Mouse (Mus musculus) spleen, embryonic (tissue): ENCODE measurements around the gene Agr3.

Experiments used
- CTCF ChIA-PET: fragments of 350-600 bp; sonication (Branson Sonifier 250); formaldehyde crosslinking; loops from one replicate; lab custom pipeline; 2022; lab: Charles Lee

Agr3 gene

DNA sequence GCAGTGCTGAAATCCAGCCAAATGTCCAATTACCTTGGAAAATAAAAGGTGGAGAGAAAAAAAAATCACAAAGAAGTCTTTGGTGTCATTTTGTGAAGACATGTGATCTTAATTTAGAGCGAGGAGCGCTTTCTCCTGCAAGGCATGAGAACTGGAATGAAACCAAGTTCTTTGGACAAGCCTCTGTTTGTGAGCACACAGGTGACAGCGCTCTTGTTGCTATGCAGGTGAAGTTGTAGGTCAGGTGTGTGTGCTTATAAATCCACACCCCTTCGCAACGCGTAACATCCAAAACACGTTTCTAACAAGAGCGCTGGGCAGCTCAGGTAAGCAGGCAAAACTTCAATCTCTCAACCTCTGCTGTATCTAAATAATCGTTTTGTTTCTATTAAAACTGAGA lies at the start of gene Agr3:
Agr3 (plus strand) TSS at position 219 of the 400 bp plus-strand sequence.
- CTCF ChIA-PET: no interaction called here

DNA sequence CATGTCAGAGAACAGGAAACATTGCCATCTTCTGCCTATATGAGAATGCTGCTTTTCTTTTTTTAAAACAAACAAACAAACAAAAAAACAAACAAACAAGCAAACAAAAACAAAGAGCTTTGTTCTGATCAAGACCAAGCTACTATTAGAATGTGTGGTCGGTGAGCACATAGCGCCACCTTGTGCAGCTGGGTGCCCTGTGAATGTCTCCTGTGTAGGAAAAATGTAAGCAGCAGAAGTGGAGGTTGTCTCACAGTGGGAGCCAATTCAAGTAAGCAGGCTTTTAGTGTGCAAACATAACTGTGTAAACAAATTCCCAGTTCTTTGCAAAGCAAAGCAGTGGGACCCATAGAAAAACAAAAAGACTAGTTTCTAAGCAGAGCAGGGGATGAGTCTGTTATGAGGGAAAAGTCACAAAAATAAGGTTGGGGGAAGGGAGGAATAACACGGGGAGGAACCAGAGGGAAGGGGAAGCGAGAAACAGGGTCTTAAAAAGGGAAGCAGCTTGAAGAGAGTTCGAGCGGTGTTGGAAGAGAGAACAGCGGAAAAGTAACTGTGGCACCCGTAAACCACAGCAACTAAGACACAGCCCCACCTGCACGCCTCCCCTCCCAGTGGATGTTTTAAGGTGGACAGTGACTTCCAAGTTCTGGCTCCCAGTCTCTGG lies 40.4 kb upstream of the Agr3 start:
- CTCF ChIA-PET: no interaction called here

DNA sequence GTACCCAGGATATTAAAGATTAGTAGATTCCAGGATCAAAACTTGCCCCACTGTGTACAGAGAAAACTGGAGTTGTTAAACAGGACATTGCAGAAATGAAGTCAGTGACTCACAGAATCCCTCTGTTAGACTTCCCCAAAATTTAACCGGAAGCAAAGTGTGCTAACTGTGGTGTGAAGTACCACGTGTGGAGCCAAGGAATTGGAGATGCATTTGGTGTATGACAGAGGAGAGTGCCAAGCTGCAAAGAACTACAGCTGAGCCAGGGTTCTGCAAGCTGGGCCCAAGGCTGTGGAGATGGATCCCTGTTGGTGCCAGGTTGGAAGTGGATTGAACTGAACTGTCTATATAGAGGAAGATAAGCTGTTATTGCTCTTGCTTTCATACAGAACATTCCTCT lies 36.0 kb upstream of the Agr3 start:
- CTCF ChIA-PET: no interaction called here

DNA sequence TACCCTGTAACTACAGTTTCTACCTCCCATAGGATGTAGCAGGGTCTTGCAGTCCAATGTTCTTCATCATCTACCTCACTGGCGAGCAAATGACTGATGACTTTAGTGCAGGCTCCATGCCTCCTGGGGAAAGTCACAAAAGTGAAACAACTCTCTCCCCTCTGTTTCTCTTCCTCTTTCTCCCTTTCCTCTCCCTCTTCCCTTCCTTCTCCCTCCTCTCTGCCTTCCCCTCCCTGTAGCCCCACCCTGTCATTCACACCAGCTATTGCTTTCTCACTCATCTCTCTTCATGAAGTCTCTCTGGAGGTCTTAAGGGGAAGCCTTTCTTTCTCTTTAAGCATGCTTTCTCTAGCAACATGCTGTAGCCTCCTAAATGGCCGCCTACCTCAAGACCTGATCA lies 34.7 kb upstream of the Agr3 start:
- CTCF ChIA-PET: no interaction called here

DNA sequence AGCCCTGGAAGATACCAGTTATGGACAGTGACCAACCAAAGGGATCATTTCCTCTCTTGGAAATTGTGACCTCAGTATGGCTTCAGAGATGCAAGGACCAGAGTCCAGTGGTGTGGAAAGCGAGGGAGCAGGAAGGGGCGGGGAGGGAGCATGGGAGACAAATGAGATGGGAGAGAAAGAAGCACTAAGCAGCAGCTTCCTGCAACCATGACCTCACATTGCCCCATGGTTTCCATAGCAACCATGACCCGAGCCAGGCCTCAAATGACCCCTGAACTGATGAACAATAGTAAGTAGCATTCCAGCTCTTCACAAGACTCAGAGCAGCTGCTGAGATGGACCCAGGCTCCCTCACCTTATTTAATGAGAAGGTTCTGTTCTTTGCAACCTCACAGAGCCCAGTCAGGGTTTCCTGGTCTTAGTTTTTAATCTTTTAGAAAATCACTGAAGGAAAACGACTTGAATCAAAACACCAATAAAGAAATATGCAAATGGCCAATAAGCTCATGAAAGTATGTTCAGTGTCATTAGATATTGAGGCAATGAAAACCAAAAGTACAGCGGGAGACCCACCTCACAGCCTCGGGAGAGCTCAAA lies 31.0 kb upstream of the Agr3 start:
- CTCF ChIA-PET: no interaction called here

DNA sequence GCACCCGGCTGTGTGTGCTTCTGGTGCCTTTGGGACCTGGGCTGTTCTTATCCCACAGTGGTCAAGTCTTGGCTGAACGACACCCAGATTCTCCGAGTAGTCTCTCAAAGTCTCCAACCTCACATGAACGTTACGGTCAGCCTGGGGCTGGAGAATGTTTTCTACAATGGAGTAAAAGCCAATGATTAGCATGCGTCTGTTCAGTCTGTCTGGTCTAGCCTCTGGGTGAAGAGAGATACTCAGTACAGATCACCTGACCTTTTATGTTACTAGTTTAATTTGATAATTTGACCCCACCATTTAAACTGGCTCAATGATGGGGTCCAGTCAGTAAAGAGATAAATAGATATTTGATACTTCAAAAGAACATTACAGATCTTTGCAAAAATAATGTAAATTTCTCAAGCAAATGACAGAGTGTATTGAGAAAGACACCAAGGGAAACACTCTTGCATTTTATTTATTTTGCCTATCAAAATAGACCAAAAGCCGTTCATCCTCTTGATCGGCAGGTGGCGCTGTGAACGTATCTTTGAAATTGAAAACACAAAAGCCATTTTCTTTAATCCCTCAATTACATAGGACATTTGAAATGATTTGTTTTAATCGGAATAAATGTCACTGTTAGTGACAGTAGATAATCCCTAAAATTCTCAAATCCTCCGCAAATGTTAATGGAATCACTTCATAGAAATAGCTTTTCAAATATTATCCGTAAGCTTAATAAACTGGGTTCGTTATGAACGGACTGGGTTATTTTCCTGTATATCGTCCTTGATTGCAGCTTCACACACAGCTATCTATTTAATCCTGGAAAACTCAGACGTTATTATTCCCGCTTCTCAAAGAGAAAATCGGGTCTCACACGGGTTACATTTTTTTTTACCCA lies 29.3 kb upstream of the Agr3 start:
- CTCF ChIA-PET: no interaction called here

DNA sequence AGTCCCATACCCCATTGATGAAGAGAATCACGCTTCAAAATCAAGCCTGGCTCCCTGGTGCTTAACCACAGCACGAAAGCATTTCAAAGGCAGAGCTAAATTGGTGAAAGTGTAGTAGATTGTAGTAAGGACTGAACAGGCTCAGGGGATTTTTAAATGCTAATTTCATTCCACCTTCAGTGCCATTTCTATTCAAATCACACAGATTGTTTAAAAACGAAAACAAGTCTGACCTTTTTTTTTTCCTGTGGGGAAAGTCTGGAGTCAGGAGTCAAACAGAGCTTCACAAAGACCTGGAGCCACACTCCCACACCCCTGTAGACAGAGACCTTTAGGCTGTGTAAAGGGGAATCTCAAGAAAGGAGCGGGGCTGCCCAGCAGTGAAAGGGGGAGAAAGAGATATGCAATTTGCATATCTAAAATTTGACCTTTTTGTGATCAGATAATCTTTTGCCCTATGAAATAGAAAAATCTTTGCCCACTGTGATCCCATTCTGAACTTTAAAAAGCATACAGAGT lies 28.6 kb upstream of the Agr3 start:
- CTCF ChIA-PET: no interaction called here

DNA sequence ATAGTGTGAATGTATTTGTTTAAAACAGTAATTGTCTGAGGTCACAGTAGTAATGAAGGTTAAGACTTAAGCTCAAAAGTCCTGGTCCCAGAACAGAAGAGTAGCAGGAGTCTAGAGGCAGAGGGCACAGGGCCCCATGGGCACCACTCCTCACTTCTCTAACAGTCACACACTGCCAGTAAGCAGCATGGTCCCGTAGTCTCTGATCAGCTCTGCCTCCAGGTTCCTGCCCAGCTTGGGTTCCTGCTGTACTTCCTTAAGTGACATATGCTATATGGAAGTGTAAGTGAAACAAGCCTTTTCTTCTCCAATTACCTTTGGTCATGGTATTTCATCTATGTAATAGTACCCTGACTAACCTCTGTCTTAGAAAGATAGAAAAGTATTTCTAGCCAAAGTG lies 14.8 kb upstream of the Agr3 start:
- CTCF ChIA-PET: no interaction called here

DNA sequence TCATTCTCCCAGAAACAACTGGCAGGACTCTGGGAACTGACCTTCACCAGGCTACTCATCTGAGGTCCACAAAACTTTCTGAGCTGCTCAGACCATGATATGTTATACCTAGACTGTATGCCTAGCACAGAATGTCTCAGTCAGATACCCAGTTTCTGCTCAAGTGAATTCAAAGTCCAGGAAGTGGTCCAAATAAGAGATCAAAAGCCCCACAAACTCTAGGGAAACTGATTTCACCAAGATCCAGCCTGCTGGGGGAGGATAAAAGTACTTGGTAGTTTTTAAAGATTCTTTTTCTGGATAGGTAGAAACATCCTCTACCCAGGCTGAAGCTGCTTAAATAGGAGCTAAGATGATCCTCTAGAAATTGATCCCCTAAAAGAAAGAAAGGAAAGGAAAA lies 9.6 kb upstream of the Agr3 start:
- CTCF ChIA-PET: interaction anchor here (0.6 kb wide), 1 partner anchor 214 kb away, joined by 3 read pairs; no protein-coding TSS in a partner anchor

DNA sequence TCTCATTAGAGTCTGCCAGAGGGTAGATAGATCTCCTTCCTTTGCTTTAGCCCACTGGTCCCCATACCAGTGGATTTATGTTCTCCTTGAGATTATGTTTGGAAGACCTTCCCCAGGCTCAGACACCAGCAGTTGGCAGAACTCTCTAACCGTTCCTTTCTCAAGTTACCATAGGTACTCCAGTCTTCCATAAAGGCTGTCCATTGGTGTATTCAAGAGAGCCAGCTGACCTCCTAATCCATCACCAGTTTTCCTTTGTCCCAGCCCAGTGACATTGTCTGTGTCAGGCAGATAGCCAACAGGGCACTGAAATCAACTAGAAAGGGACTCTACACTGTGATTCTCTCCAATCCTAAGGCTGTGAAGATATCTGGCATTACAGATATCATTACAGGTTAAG lies 9.0 kb upstream of the Agr3 start:
- CTCF ChIA-PET: no interaction called here

DNA sequence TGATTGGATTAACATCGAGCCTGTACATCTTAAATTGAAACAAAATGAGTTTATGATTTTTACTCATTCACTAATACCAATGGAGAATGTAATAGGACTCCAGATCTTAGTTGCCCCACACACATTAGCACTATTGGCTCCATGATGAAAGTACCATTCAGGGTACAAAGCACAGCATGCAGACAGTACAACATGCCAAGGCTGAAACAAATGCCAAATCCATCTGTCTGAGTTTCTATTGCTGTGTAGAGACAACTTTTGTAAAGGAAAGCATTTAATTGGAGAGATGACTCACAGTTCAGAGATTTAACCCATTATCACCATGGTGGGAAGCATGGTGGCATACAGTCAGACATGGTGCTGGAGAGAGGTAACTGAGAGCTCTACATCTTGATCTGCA lies 7.4 kb upstream of the Agr3 start:
- CTCF ChIA-PET: no interaction called here

DNA sequence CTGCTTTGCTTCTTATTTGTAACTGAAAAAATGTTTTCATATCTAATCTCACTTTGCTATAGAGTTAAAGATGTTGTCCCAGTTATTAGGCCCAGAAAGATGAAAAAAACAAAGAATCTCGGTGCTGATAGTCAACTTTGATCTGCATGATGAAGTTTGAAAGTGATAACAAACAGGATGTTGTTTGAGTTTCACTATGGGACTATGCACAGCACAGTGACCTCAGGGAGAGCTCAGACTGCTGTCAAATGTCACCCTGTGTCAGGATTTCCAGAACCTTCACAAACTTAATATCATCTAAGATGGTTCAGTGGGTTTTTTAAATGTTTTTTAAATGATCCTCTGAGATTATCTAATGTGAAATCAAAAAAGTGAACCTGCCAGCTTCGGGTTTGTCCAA lies 2.4 kb downstream of the Agr3 start:
- CTCF ChIA-PET: interaction anchor here (0.6 kb wide), 1 partner anchor 260 kb away, joined by 3 read pairs; no protein-coding TSS in a partner anchor

DNA sequence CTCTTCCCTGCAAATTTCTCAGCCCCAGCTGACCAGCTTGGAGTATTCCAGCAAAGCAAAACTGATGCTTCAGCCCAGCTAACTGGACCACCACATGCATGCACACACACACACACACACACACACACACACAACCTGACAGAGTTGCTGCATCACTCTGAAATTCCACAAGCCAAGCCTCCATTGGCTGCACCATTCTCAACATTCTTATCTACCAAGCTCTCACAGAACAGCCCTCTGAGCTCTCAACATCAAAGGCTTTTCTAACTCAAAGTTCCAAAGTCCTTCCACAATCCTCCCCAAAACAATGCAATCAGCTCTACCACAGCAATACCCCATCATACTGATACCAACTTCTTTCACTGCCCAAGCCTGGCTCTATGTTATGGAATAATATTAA lies 7.4 kb downstream of the Agr3 start:
- CTCF ChIA-PET: interaction anchor here (0.5 kb wide), 1 partner anchor 49 kb away, joined by 3 read pairs; no protein-coding TSS in a partner anchor

DNA sequence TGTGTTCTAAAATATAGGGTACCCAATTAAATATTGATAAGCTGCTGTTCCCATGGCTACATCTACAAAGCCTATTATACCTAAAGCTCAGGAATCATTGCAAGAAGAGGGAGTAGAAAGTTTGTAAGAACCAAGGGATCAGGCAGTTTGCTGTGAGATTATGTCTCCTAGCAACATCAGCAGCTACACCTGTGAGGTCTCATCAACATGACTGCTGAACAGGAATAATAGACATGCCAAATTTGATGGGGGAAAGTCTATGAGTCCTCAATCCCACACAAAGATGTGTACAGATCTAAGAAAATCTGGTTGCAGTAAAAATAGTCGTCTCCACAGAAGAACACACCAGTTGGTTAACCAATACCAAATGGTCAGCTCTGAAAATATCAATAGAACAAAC lies 26.3 kb downstream of the Agr3 start:
- CTCF ChIA-PET: no interaction called here

DNA sequence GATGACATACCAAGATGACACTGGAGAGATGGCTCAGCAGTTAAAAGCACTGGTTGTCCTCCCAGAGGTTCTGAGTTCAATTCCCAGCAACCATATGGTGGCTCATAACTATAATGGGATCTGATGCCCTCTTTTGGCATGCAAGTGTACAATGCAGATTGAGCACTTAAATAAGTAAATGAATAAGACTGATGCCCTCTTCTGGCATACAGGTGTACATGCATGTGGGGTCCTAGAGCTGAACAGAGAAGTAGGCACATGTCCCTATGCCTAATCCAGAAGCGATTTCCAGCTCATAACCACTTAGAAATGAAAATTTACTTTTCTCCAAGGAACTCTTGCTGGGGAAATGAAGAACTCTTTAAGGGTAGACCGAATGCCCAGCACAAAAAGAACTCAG lies 31.8 kb downstream of the Agr3 start:
- CTCF ChIA-PET: no interaction called here

DNA sequence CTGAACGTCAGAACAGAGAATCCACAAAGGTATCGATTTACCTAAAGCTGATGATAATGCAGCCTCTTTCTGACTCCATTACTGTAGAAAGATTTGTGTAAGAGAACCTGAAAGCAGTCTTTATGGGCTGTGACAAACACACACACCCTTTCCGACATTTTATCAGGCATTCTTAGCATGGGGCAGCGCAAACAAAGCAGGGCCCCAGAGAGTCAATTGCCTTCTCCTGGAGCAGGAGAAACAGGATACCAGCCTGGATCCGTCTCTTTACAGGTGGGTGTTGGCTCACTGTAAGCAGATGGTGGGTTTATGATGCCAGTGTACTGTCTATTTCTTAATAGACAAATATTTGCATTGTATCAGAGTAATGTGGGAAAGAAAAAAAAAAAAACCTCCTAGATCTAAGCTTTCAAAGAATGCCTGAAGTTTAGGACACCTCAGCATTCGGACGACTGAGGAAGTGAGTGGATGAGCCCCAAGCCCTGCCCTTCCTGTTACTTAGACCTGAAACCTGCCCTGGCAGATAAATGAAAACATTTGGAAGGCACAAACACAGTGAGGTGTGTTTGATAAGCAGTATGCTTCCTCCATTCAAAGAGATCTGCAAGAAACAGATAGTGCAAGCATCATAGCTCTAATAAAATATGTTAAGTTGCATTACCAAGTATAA lies 40.8 kb downstream of the Agr3 start:
- CTCF ChIA-PET: no interaction called here

DNA sequence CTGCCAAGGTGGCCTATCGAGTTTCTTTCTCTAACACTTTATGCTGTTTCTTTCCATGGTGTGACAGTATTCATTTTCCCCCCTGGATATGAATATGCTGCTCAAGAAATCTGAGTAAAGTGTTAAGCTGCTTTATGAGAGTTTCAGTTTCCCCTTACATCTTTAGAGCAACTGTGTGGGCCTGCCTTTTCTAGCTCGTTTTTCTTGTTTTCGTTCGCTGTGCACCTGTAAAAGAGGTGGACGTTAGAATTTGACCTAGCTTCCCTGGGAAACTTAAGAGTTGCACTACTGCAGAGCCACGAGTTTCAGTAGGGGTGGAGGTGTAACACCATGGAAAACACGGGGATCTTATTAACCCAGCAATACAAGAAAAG lies 41.3 kb downstream of the Agr3 start:
- CTCF ChIA-PET: no interaction called here

DNA sequence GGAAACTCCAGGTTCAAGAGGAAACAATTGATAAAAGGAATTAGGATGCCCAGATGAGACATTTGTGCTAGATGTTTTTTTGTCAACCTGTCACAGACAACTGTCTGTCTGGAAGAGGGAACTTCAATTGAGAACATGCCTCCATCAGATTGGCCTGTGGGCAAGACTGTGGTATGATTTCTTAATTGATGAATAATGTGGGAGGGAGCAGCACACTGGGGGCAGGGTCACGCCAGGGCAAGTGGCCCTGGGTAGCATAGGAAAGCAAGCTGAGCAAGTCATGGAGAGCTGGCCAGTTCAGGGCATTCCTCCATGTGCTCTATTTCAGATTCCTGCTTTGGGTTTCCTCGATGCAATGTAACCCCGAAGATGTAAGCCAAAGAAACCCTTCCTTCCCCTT lies 50.5 kb downstream of the Agr3 start:
- CTCF ChIA-PET: no interaction called here

DNA sequence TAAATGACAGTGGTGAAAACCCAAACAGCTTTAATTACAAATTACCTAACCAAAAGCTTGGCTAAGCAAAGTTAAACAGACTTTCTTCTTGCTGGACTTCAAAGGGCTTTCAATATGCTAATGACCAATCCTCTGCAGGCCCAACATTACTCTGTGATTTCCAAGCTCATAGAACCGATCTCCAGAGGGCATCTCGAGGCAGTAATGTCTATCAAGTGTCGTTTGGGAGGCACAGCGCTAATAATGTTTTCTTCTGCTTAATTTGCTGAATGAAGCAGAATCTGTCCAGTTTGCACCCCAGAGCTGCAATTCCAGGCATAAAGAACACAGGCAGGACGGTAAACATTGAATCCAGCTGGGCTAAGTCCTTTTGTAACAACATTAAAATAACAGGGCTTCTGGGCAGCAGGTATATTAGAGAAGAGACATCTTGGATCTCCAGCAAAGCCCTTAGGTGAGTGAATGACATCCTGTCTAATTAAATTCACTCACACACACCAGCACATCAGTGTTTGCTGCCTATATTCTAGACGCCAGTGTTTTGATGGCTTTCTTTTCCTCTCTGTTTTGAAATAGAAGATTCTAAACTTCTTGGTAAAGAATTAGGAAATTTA lies 52.3 kb downstream of the Agr3 start:
- CTCF ChIA-PET: interaction anchor here (0.5 kb wide), 1 partner anchor 114 kb away, joined by 3 read pairs; no protein-coding TSS in a partner anchor

DNA sequence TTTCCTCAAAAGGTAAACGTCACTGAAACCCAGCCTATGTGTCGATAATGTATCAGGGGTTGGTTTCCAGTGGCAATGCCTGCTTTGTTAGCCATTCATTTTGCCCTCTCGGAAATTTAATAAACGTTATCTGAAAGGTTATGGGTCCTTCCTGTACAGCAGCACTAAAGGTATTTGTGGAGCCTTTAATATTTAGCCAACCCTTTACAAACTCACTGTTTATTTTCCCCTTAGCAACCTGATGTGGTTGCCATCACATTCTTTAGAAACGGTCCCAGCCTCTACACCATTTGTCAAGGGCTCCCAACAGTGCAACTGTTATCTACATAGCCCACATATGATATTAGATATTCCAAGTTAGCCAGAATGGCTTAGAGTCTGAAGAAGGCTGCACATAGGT lies 54.2 kb downstream of the Agr3 start:
- CTCF ChIA-PET: no interaction called here

DNA sequence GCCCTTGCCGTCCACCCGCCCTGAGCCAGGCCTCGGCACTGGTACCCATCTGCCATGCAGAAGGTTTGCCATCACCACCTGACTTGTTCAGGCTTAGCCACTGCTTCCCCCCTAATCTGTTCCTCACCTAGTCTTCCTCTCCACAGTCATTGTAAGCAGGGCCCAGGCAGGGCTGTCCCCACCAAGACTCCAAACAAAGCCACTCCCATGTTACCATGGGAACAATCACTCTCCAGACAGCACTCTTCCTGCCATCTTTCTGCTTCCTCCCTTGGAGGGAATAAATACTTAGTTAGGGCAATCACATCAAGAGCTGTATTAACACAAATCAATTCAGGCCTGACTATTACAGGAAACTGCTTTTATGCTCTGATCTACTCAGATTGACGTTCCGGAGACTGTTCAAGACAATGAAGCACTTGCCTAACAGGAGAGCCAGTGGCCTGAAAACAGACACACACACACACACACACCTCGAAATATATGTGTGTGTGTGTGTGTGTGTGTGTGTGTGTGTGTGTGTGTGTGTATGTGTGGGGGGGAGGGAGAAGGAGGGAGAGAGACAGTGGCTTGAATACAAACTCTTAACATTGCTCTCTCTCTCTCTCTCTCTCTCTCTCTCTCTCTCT lies 56.4 kb downstream of the Agr3 start:
- CTCF ChIA-PET: interaction anchor here (0.7 kb wide), 1 partner anchor 49 kb away, joined by 3 read pairs; no protein-coding TSS in a partner anchor
